Mouse (Mus musculus) lung, postnatal 4 days (tissue): ENCODE measurements around the gene Gm813.
A peak's percentile ranks its signal among the peaks of the same experiment; 100 is the strongest.
"Not testable (repeated sequence)": the region's sequence is repeated elsewhere in the genome, so short reads cannot be mapped to it uniquely, and the experiment has no call there.

Experiments used
- DNase-seq, 2 experiments: peaks; one replicate each; pipeline ENCODE4 v3.0.0; 2021

Gene Gm813

DNA sequence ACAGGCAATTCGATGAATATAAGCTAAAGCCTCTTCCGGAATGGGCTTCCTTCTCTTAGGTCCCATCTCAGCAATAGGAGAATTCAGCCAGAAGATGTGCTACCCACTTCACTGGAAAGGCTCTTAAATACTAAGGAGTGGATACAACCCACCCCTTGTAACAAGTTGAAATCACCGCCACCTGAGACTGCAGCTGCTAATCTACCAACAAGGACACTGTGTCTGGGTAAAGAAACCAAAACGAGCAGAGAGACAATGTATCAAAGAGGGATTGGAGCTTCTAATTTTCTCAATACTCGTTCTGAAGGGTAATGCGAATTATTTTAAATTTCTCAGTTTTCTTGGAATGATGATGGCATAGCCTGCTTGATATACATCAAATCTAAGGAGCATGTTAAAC lies at the start of gene Gm813:
Gene Gm813, minus strand, starts transcription at position 101 of the 400 bp plus-strand sequence.
- no peak for DNase-seq

DNA sequence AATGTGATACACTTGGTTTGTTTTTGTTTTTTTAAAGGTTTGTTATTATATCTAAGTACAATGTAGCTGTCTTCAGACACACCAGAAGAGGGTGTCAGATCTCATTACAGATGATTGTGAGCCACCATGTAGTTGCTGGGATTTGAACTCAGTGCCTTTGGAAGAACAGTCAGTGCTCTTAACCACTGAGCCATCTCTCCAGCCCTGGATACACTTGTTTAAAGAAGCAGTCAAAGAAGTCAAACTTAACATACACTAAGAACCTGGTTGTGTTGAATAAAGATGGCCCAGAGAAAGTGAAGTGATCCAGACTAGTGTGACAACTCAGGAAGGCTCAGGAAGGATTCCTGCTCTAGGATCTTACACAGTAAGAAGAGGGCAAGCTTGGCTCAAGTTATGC lies 48.4 kb upstream of the Gm813 start:
- not testable (repeated sequence) for DNase-seq

DNA sequence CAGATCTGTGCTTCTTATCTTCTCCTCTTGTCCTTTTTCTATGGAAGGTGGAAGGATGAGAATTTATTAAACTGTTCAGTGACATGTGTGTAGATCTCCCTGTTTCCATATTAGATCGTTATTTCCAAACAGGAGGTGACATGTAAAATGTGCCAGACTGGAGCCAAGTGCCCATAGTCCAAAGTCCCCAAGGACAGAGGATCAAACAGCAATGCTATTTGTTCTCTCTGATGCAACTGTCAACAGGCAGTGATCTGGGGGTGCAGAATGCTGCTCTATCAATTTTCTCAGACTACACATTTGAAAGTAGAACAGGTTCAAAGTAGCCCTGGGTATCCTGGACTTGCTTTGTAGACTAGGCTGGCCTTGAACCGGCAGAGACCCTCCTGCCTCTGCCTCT lies 47.0 kb upstream of the Gm813 start:
- DNase-seq, result no peak

DNA sequence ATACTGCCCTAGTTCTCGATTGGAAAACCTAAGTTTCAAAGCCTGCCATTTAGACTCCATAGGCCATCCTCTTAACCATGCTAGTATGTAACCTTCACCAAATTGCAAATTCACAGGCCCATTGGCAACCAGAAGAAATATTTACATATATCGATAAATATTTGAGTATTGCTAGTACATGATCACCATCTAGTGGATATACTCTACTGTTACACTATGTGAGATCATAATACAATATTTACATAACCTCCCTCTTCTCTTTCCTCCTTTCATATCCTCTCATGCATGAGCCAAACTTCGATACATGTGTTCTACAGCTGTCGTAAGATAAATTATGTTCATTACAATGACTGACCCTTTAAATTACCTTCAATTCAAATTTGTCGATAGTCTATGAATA lies 46.2 kb upstream of the Gm813 start:
- DNase-seq, result no peak

DNA sequence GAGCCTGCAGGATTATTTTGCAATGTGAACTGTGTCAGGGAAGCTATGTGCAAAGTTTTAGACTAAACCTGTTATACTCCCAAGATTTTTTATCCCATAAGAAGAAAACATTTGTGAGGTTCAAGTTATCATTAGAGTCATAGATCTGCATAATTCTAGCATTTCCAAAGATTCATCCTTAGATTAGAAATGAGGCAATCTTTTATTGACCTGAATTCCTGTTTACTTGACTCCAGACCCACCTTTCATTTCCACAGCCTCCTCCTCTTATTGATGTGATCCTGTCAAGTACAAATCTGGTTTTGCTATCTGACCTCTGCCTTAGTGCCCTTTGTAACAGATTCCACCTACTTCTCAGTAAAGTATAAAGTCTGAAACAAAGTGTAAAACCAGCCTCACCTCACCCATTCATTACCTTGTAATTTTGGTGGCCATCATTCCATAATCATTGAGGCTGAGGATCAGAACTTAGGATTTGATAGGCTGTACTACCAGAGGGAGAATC lies 45.6 kb upstream of the Gm813 start:
- DNase-seq, result no peak

DNA sequence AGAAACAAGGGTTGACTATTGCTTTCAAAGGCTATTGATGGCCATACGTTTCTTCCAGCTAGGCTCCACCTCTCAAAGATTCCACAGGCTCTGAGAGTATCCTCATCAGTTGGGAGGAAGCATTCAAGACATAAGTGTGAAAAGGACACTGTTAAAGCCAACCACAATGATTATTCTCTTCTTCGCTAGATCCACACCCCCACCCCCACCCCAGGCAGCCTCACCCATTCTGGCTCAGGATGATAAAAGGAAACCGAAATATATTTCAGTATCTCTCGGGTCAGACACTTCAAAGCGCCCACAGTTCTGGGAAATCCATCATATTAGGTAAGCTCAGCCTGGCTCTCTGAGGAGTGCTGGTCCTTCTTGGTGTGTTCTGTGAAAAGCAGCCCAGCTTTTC lies 45.0 kb upstream of the Gm813 start:
- DNase-seq, result no peak

DNA sequence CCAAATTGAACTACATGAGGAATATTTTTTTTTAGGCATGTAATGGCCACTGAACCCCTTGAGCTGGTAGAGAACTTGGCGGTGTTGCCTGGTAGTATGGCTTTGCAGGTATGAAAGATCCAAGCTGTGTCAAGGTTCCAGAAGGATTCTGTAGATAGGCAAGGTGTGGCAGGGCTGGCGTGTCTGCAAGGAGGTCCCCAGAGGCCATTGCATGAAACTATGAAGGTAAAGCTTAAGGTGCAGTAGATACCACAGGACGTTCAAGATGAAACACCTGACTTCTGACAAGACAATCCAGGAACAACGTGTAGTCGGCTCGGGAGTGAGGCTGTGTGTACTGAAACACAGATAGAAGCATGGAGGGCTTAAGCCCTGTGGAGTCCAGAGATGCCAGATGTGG lies 41.9 kb upstream of the Gm813 start:
- no peak for DNase-seq

DNA sequence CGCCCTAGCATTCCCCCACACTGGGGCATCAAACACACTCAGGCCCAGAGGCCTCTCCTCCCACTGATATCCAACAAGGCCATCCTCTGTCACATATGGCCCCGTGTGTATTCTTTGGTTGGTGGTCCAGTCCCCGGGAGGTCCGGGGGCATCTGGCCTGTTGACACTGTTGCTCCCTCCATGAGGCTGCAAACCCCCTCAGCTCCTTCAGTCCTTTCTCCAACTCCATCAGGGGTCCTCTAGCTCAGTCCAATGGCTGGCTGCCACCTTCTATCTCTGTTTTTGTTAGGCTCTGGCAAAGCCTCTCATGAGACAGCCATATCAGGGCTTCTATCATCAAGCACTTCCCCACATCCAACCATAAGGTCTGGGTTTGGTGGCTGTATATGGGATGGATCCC lies 39.7 kb upstream of the Gm813 start:
- DNase-seq, result no peak

DNA sequence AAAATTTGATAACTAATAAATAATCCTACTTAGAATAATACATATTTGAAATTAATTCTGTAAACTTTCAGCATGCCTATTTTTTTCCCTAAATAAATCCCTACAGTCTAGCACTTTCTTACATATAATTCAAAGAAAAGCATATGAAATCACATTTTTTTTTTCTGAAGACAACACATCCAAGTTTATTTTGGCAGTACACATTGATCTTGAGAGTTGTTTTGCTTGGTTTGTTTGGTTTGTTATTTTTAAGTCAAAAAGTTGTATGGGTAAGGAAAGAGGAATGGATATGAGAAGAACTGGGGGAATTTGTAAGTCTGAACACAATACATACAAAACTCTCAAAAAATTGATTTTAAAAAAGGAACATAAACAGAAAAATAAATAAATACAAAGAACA lies 39.0 kb upstream of the Gm813 start:
- DNase-seq, result no peak

DNA sequence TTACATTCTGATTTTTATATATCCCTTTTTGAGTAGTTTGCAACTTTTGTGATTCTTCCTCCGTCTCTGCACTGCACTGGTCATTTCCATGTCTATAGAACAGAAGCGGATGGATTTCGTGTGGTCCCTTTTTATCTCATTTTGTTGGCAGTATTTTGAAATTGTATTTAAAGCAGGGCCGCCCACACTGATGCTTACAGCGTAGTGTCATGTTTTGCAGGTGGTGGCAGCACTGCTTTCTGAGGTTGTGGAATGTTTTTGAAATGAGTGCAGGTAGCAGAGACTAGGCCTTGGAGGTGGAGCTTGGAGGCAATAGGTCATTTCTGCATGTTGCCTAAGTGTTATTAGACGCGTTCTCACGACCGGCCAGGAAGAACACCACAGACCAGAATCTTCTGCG lies 33.2 kb upstream of the Gm813 start:
- no peak for DNase-seq

DNA sequence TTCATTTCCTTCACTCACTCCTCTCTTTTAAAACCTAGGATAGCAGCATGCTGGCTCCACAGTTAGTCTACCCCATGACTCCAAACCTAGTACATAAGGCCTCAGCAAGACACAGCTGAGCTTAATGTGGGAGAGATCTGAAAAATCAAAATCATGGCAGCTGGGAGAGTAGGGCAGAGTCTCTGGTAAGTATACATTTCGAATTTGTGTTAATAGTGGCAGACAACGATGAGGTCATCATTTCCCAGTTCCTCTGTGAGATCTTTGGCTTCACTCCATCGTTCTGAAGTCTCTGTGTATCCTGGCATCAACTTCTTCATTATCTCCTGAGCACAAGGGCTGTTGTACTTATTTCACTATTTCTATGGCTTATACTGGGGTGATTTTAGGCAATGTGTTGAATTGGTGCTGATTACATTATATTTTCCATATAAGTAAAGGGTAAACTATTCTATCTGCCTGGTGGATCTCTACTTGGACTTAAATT lies 22.0 kb upstream of the Gm813 start, which contains the start of gene E330017A01Rik:
Gene E330017A01Rik, minus strand, starts transcription at position 51 of the 487 bp plus-strand sequence.
- no peak for DNase-seq

DNA sequence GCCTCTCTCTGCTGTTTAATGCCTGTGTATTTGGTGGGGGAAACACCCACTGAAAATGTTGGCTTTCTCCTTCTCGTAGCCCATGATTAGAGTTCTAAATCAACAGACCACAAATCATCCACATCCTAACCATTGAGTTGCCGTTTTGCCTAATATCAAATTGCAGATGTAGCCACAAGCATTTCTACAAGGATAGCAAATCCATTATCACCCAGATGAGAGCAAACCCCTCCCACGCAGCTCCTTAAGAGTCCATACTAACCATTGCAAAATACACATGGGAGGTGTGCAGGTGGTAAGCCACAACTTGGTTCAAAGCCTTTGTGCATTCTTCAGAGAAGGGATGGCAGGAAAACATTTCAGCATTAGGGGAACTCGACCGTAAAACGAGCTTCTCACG lies 21.2 kb upstream of the Gm813 start:
- DNase-seq, result no peak

DNA sequence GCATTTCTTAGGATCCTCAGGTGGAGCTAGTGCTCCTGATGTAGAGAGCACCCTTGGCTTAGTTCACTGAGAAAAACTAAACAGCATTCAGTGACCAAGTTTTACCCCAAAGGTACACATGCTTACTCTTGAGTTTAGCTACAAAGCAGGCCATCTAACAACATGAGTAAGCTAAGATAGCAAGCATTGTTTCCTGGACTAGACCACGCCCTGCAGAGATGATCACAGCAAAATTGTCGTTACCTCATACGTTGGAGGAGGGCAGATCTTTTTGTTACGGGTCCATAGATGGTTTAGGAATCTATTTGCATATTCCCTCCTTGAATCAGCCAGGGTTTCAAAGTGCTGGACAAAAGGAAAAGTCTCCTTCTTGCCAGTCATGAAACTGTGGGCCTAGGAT lies 20.7 kb upstream of the Gm813 start:
- DNase-seq, result no peak

DNA sequence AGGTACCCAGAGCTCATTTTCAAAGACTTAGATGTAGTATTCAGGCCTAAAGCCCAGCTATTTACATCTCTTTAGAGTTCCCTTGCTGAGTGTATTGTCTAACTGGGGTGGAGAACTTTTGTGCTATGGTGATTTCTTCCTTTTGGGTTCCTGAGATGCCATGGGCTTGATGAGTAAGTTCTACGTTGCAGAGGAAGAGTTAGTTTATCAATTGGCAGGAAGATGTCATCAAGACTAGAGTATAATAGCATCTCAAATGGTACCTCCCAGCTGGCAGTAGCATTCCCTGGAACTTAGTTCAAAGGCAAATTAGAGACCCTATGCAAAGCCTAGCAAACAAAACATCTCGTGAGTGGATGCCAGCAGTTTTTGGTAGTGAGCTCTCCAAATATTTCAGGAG lies 19.1 kb upstream of the Gm813 start:
- DNase-seq, result no peak

DNA sequence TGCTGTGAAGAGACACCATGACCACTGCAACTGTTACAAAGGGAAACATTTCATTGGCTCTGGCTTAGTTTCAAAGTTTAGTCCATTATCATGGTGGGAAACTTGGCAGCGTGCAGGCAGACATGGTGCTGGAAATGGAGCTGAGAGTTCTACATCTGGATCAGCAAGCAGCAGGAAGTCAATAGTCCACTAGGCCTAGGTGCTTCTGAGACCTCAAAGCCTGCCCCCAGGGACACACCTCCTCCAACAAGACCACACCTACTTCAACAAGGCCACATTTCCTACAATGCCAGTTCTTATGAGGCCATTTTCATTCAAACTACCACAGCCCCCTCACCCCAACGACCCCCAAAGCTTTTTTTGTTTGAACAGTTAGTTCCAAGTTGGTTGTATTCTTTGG lies 13.0 kb upstream of the Gm813 start:
- no peak for DNase-seq

DNA sequence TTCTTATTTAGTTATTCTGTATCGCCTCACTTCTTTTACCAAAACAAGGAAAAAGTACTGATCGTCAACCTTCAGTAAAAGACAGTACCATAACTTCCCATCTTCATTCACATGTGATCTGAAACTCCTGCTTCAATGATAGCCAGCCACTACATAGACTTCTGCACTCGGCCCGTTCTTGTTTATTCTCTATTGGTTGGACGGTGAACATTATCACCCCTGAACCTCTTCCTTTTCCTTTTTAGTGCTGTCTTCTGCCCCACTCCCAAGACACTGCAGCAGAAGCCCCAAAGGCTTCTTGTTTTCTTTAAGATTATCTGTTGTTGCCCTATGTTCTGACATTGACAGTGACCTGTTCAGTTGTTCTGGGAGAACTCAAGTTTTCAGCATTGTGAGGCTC lies 12.2 kb upstream of the Gm813 start:
- DNase-seq, result no peak

DNA sequence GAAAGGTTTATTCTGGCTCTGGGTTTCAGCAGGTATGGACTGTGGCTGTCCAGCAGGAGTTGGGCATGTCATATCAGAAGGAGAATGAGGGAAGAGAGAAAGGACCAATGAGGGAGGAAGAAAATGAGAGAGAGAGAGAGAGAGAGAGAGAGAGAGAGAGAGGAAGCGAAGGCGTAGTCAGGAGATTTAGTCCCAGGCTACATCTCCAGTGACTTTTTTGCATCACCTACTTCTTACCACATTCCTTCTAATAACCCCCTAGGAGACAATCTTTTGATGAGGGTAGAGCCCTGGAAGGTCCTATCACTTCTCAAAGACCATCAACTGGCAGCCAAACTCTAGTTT lies 11.5 kb upstream of the Gm813 start:
- DNase-seq, result no peak

DNA sequence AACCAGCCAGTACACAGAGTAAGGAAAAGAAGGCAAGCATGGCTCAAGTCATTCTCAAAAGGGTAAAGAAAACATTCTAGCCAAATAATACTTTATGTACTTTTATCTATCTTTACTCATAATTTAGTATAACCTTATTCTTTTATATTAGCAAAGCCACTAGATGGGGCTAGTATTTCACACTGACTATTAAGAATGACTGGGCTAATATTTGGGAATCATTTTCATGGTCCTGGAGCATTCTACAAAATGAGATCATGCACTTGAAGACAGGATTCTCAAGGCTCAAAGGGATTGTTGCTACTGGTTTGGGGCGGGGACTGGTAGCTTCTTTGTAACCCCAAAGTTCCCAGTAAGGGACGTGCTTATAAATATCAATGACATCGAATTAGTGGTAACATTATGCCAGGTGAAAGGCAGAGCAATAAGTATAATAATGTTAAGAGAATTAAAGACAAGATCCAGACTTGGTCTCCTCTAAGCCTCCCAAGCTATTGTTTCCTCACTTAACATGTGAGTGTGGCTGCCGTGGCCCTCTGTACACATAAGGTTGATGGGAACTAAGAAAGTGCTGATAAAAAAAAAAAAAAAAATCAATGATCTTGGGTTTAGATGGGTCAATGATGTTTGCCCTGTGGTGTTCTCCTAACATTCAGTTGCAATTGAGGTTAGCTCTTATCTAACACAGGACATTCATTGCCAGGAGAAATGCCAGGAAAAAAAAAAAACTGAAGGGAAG lies 11.0 kb upstream of the Gm813 start:
- DNase-seq, result no peak

DNA sequence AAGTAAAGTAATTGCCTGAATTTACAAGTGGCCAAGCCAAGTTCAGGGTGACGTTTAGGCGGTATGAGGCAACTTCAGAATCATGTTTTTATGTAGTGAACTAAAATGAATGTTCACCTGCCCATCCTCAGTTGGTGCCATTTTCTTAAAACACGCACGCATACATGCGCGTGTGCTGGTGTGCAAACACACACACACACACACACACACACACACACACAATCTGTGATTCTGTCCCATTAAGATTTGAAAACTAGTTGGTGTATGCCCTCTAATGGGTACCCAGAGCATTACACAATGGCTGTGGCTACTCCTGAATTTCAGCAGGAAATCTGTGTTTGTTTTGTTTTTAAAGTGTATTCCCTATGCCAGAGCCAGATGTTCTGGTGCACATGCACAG lies 7.2 kb upstream of the Gm813 start:
- peak in 1 of 2 experiments; percentile 51 for DNase-seq

DNA sequence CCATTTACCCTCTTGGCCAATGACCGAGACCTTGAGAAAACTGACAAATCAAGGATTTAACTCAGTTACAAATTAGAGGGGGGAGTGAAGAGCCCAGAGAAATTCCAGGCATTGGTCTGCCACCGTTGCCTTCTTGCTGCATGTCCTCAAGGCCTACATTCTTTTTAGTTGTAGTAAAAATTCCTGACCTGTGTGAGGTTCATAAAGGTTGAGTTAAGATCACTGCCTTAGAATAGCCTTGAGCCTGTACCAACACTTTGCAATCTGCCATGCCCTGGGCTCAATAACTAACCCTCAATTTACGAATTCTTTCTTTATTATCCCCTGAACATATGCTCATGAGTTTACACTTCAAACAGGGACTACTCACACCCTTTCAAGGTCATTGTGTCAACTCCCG lies 6.3 kb upstream of the Gm813 start:
- DNase-seq, result no peak

DNA sequence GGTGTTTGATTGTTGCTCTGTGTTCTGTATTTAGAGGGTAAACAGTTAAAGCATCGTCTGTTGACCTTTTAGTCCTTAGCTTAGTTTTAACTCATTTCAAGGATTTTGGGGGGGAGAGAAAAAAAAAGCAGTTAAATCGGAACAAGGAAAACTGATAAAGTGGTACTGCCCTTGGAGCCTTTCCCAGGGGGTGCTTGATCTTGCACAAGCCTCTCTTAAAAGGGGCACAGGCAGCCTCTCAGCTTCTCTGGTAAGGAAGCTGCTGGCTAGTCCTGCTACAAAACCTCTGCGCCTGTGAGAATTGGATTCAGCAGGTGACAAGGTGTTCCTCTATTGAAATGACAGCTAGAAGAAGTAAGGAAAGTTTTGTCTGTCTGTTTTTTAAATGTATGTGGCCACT lies 5.6 kb upstream of the Gm813 start:
- peak; percentile 44 to 68 for DNase-seq

DNA sequence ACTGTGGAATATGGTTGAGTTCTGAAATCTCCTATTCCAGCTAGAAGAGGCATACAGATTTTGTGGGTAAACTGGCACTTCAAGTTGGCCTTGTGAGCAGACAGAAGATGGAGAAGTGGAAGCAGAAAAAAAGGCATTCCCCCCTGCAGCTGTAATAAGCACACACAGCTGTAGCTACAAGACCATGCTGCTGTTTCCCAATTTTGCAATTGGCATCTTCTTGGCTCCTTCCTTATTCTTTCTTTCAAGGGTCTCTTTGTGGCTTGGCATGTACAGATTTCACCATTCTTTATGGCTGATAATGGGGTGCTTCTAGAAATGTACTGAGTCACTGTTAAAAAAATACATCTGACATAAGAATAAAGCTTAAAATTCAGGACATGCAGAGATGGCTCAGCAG lies 568 bp upstream of the Gm813 start:
- no peak for DNase-seq

DNA sequence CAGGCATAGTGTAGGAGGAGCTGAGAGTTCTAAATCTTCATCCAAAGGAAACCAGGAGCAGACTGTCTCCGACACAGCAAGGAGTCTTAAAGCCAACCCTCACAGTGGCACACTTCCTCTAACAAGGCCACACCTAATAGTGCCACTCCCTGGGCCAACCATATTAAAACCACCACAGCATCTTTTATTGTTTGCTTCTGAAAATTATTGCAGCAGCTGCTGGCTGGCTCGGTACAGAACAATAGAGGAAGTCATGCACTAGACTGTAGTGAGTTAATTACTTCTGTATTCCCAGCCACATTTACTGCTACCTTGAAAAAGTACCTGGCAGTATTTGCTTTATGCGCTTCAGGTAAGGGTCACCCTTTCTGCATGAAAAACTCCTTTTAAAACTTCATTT lies 3.8 kb downstream of the Gm813 start:
- no peak for DNase-seq

DNA sequence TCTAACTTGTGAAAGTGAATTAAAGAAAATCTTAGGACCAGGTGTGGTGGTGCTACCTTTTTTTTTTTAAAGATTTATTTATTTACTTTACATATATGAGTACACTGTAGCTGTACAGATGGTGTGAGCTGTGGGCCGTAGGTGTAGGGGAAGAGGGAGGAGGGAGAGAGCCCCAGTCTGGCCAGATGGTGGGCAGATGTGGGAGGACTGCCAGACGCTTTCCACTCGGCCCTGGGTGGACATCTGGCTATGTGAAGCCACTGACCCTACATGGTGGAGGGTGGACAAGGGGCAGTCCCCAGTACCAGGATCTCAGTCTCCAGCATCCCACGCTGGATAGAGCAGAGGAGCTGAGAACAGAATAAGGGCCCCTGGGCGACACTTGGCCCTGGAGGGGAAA lies 9.7 kb downstream of the Gm813 start:
- no peak for DNase-seq

DNA sequence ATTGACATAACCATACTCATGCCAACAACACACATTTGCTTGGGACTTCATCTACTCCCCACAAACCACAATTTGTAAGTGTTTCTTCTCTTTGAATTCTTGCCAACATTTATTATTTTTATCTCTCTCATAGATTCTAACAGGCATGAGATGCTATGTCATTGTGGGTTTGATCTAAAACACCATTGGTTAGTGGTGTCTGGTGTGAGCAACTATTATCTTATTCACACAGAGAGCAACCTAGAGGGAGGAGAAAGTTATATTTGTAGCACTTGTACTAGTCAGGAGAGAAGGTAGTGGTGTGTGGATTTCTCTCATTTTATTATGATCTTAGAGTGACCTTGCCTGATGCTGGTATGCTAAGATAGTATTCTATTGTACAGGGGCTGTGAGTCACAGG lies 12.1 kb downstream of the Gm813 start:
- DNase-seq, result no peak
